Mouse (Mus musculus) forebrain, postnatal 0 days (tissue): Measurements from ENCODE around the gene Rbm33. TPM values are rescaled to one million over a fixed set of nuclear protein-coding genes. Genes with fewer than 3 reads are reported as not detected.
A peak's percentile ranks its signal among the peaks of the same experiment; 100 is the strongest.

Experiments used
- ATAC-seq: fragments of 200-750 bp; cut with Nextera tagmentation; 2 replicates; pipeline ENCODE4 v1.8.0; 2017; ENCODE audit warnings: mild to moderate bottlenecking, moderate library complexity
- DNase-seq: peaks from one replicate; pipeline ENCODE4 v3.0.0-alpha.2; 2015
- H3K27ac ChIP-seq: fragments of 300-500 bp; sonication (generic); 2 replicates; pipeline ENCODE4 v1.5.1; 2014; ENCODE audit warnings: low read depth, mild to moderate bottlenecking, antibody characterized with exemption, low read length, moderate library complexity, mixed read lengths
- H3K27me3 ChIP-seq: fragments of 300-500 bp; sonication (generic); 2 replicates; pipeline ENCODE4 v1.6.1; 2014; ENCODE audit warnings: mild to moderate bottlenecking, low read length, mixed read lengths; ENCODE audit not compliant: insufficient read depth
- H3K36me3 ChIP-seq: fragments of 300-500 bp; sonication (generic); 2 replicates; pipeline ENCODE4 v1.6.1; 2014; ENCODE audit warnings: mild to moderate bottlenecking, moderate library complexity; ENCODE audit not compliant: insufficient read depth
- H3K4me1 ChIP-seq: fragments of 300-500 bp; sonication (generic); 2 replicates; pipeline ENCODE4 v1.6.1; 2014; ENCODE audit warnings: antibody characterized with exemption; ENCODE audit not compliant: insufficient read depth
- H3K4me2 ChIP-seq: fragments of 300-500 bp; sonication (generic); 2 replicates; pipeline ENCODE4 v1.6.1; 2014; ENCODE audit warnings: low read depth, mild to moderate bottlenecking, moderate library complexity
- H3K4me3 ChIP-seq: fragments of 300-500 bp; sonication (generic); 2 replicates; pipeline ENCODE4 v1.5.1; 2014; ENCODE audit warnings: low read depth, low read length, mixed read lengths
- H3K9ac ChIP-seq: fragments of 300-500 bp; sonication (generic); 2 replicates; pipeline ENCODE4 v1.6.1; 2014; ENCODE audit warnings: mild to moderate bottlenecking
- H3K9me3 ChIP-seq: fragments of 300-500 bp; sonication (generic); 2 replicates; pipeline ENCODE4 v1.6.1; 2016; ENCODE audit warnings: low read length
- CTCF ChIP-seq: sonication (generic); IDR thresholded peaks from 2 replicates; pipeline ENCODE4 v1.5.1; 2016; ENCODE audit warnings: antibody characterized with exemption, control low read depth, low read depth
- WGBS: fragments of 180-500 bp; shearing (Covaris S2); extraction: QIAGEN DNeasy Blood & Tissue Kit; methylation state at CpG from one replicate; pipeline ENCODE4 v1.1.7; 2014; 5-methylcytosine and 5-hydroxymethylcytosine counted together
- polyA plus RNA-seq: library from polyadenylated mRNA; unstranded; fragments of >200 nt; fragmentation: Nextera tagmentation; extraction: Ambion mirVana; gene quantifications from 2 replicates; pipeline ENCODE4 v1.2.1, GENCODE M21; 2015
- total RNA-seq: library from RNA; depleted of rRNA; stranded (reverse); fragments of >200 nt; gene quantifications from 2 replicates; pipeline ENCODE4 v1.2.3, GENCODE M21; 2014

Rbm33 gene
- total and polyA plus RNA-seq, 2 experiments from 2014 or later, result 12.5 to 41.7 TPM

GRCm38 (mm10) chr5:28304551-28304950, 12.4 kb upstream of the Rbm33 start:
- ATAC-seq (no peak), DNase-seq (no peak)
- Histone ChIP-seq H3K36me3 (no peaks in the 10 kb centered on the region), H3K4me2 (no peak overlapping the region), H3K27me3 (no peaks in the 10 kb centered on the region), H3K9me3 (no peaks in the 10 kb centered on the region), H3K27ac (no peak overlapping the region), H3K4me1 (no peaks in the 10 kb centered on the region), H3K9ac (no peak overlapping the region), H3K4me3 (no peak overlapping the region)
- no peak for TF ChIP-seq CTCF

GRCm38 (mm10) chr5:28315526-28315925, 1.4 kb upstream of the Rbm33 start:
- 92% methylated on average over 8 of the region's 8 CpGs for WGBS
- H3K4me2 ChIP-seq, result no peak overlapping the region
- ATAC-seq, result no peak

GRCm38 (mm10) chr5:28316151-28316721, 685 bp upstream of the Rbm33 start:
- H3K9me3 ChIP-seq, result no peaks in the 10 kb centered on the region
- H3K4me3 ChIP-seq, result peak overlapping the region; percentile 94
- TF ChIP-seq CTCF, result no peak
- peaks cover 6% of the 10 kb centered on the region; the same call in 1 of the 2 replicates for H3K4me1 ChIP-seq
- H3K27ac ChIP-seq, result peak overlapping the region; percentile 99
- peak; percentile 59 for ATAC-seq
- H3K36me3 ChIP-seq, result no peaks in the 10 kb centered on the region
- under 1% methylated on average over 14 of the region's 14 CpGs for WGBS
- H3K4me2 ChIP-seq, result peak overlapping the region; percentile 52
- no peak for DNase-seq
- H3K9ac ChIP-seq, result peak overlapping the region; percentile 97
- H3K27me3 ChIP-seq, result no peaks in the 10 kb centered on the region

More at GRCm38 (mm10) chr5:28315526-28315925, 1.4 kb upstream of the Rbm33 start:
- DNase-seq, result no peak
- no peaks in the 10 kb centered on the region for H3K27me3 ChIP-seq
- H3K4me3 ChIP-seq, result no peak overlapping the region
- no peaks in the 10 kb centered on the region for H3K36me3 ChIP-seq
- no peak overlapping the region for H3K27ac ChIP-seq
- no peaks in the 10 kb centered on the region for H3K9me3 ChIP-seq
- TF ChIP-seq CTCF, result no peak
- H3K9ac ChIP-seq, result no peak overlapping the region
- peaks cover 6% of the 10 kb centered on the region; the same call in 1 of the 2 replicates for H3K4me1 ChIP-seq

GRCm38 (mm10) chr5:28317253-28317916, 464 bp downstream of the Rbm33 start:
- ATAC-seq (peak; percentile 67), DNase-seq (peak; percentile 64)
- Histone ChIP-seq H3K4me3 (peak overlapping the region; percentile 94), H3K27ac (peak overlapping the region; percentile 99), H3K27me3 (no peaks in the 10 kb centered on the region), H3K4me2 (peak overlapping the region; percentile 52), H3K4me1 (peaks cover 6% of the 10 kb centered on the region; the same call in 1 of the 2 replicates), H3K36me3 (no peaks in the 10 kb centered on the region), H3K9ac (peak overlapping the region; percentile 97), H3K9me3 (no peaks in the 10 kb centered on the region)
- no peak for TF ChIP-seq CTCF
- WGBS, result under 1% methylated on average over 61 of the region's 62 CpGs

- H3K4me3 ChIP-seq, result peak overlapping the region; percentile 94
- 4% methylated on average over 3 of the region's 3 CpGs for WGBS
- H3K4me1 ChIP-seq, result peaks cover 6% of the 10 kb centered on the region; the same call in 1 of the 2 replicates
- no peaks in the 10 kb centered on the region for H3K36me3 ChIP-seq
- H3K27me3 ChIP-seq, result no peaks in the 10 kb centered on the region
- H3K9me3 ChIP-seq, result no peaks in the 10 kb centered on the region
- ATAC-seq (no peak), DNase-seq (peak; percentile 65)
- peak overlapping the region; percentile 97 for H3K9ac ChIP-seq
- H3K4me2 ChIP-seq, result peak overlapping the region; percentile 52
- no peak for TF ChIP-seq CTCF
- no peak overlapping the region for H3K27ac ChIP-seq
Measured at GRCm38 (mm10) chr5:28317917-28318267, 971 bp downstream of the Rbm33 start.

- Histone ChIP-seq H3K9me3 (no peaks in the 10 kb centered on the region), H3K27me3 (no peaks in the 10 kb centered on the region), H3K27ac (no peak overlapping the region), H3K4me3 (0 out of 2 replicates have a peak overlapping the region, but pooled peaks have one; percentile 94), H3K4me2 (peak overlapping the region; percentile 52), H3K4me1 (peaks cover 6% of the 10 kb centered on the region; the same call in 1 of the 2 replicates), H3K9ac (no peak overlapping the region), H3K36me3 (no peaks in the 10 kb centered on the region)
- 39% methylated on average over 2 of the region's 2 CpGs for WGBS
- no peak for TF ChIP-seq CTCF
- ATAC-seq (no peak), DNase-seq (no peak)
Measured at GRCm38 (mm10) chr5:28318671-28319070, 1.8 kb downstream of the Rbm33 start.

GRCm38 (mm10) chr5:28321769-28322168, 4.8 kb downstream of the Rbm33 start:
- Histone ChIP-seq H3K4me2 (no peak overlapping the region), H3K9ac (no peak overlapping the region), H3K36me3 (no peaks in the 10 kb centered on the region), H3K27me3 (no peaks in the 10 kb centered on the region), H3K27ac (no peak overlapping the region), H3K4me3 (no peak overlapping the region), H3K9me3 (no peaks in the 10 kb centered on the region), H3K4me1 (peaks cover 6% of the 10 kb centered on the region; the same call in 1 of the 2 replicates)
- TF ChIP-seq CTCF, result no peak
- DNase-seq, result no peak
- WGBS, result 80% methylated on average over 1 of the region's 1 CpGs
- no peak for ATAC-seq
